Mouse (Mus musculus): ENCODE measurements around the gene Hoxb13. TPM values are rescaled to one million over a fixed set of nuclear protein-coding genes. Genes with fewer than 3 reads are reported as not detected.

The Hoxb13 gene
- polyA plus RNA-seq, 1 experiment from 2014 or later, result not detected

DNA sequence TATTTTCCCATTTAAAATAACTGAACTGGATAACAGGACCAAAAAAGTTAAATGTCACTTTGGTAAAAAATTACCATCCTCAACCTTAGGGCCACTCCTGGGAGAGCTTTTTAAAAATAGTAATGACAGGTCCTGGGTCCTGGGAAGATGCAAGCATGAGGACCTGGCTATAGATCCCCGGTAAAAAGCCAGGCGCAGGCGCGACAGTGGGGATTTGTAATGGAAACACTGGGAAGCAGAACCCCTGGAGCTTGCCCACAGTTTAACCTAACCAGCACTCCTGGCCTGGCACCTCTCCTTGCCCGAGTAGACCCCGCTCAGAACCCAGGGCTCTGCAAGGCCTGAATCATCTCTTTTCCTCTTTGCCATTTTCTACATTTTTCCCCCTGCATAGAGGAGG, 19.2 kb upstream of the Hoxb13 start:
- H3K9me3 ChIP-seq (replicated peaks), result no peaks in the 10 kb centered on the region
- H3K4me3 ChIP-seq (replicated peaks), result no peak overlapping the region
- no peak overlapping the region for H3K9ac ChIP-seq
- H3K36me3 ChIP-seq (replicated peaks), result no peaks in the 10 kb centered on the region
- H3K27me3 ChIP-seq, result peaks cover 100% of the 10 kb centered on the region
- no peak for ATAC-seq (ENCODE audit: insufficient read depth)
- H3K27ac ChIP-seq (replicated peaks), result no peak overlapping the region
- H3K4me1 ChIP-seq (replicated peaks), result no peaks in the 10 kb centered on the region
- H3K4me2 ChIP-seq, result no peak overlapping the region
- 3% methylated on average over 6 of the region's 6 CpGs for WGBS (ENCODE audit: insufficient replicate concordance)

DNA sequence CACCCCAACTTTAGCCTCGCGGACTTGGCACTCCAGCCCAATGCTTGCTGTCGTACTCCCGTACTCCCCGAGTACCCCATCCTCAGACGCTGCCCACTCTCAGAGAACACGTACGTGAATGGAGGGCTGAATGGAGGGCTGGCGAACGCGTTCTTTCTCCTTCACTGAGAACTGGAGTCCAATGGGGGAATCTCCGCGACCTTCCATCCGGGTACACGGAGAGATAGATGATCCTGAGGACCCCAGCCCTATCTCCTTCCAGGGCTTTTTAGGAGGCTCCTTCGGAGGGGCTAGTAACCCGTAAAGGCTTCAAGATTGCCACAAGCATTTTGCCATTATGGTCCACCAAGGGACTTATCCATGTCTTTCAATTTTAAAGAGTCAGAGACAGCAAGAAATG, 18.6 kb upstream of the Hoxb13 start:
- under 1% methylated on average over 17 of the region's 17 CpGs for WGBS (ENCODE audit: insufficient replicate concordance)

DNA sequence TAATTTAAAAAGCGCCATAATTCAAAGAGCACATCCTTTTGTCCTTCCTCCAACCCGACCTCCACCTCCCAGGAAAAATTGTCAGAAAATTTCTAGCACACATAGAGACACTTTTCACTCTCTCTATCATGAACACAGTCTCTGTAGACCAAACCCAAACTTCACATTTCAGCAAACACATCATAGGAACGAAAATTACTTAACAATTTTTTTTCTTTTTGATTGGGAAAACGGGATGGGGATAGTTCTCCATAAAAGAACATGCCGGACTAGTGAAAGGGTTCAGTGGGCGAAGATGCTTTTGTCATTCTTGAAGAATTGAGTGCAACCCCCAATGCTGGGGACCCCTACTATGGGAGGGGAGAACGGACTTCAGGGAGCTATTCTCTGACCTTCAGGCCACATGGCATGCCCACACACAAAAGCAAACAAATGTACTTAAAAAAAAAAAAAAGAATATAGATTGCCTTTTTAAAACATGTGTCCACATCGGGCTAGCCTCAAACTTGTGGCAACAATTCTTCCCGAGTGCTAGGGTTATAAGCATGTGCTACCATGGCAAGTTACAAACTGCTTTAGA, 18.1 kb upstream of the Hoxb13 start:
- Histone ChIP-seq H3K27ac (replicated peaks) (no peak overlapping the region), H3K4me2 (no peak overlapping the region), H3K9me3 (replicated peaks) (no peaks in the 10 kb centered on the region), H3K27me3 (peaks cover 100% of the 10 kb centered on the region), H3K36me3 (replicated peaks) (no peaks in the 10 kb centered on the region), H3K9ac (no peak overlapping the region), H3K4me1 (replicated peaks) (no peaks in the 10 kb centered on the region), H3K4me3 (replicated peaks) (no peak overlapping the region)
- 2% methylated on average over 9 of the region's 9 CpGs for WGBS (ENCODE audit: insufficient replicate concordance)
- ATAC-seq (ENCODE audit: insufficient read depth), result no peak

More for the DNA sequence above, 18.6 kb upstream of the Hoxb13 start:
- no peaks in the 10 kb centered on the region for H3K4me1 ChIP-seq (replicated peaks)
- H3K4me2 ChIP-seq, result no peak overlapping the region
- ATAC-seq (ENCODE audit: insufficient read depth), result no peak
- no peak overlapping the region for H3K9ac ChIP-seq
- H3K36me3 ChIP-seq (replicated peaks), result no peaks in the 10 kb centered on the region
- H3K9me3 ChIP-seq (replicated peaks), result no peaks in the 10 kb centered on the region
- H3K27me3 ChIP-seq, result peaks cover 100% of the 10 kb centered on the region
- H3K27ac ChIP-seq (replicated peaks), result no peak overlapping the region
- H3K4me3 ChIP-seq (replicated peaks), result no peak overlapping the region

DNA sequence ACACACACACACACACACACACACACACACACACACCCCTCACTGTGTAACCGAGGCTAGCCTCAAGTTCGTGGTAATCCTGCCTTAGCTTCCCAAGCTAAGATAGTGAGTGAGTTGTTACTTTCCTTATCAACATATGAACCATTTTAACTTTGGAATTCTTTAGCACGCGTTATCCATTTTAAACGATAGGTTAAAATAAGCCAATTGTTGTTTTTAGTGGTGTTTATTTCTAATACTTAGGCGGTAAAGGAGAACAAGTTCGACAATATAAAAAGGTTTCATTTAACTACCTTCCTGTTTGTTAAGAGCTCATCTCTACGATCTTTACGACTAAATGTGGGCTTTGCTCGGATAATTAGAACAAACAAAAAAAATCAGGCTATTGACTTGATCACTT, 17.3 kb upstream of the Hoxb13 start:
- H3K4me1 ChIP-seq (replicated peaks), result no peaks in the 10 kb centered on the region
- no peaks in the 10 kb centered on the region for H3K36me3 ChIP-seq (replicated peaks)
- peaks cover 100% of the 10 kb centered on the region for H3K27me3 ChIP-seq
- no peak overlapping the region for H3K27ac ChIP-seq (replicated peaks)
- under 1% methylated on average over 10 of the region's 10 CpGs for WGBS (ENCODE audit: insufficient replicate concordance)
- H3K4me3 ChIP-seq (replicated peaks), result no peak overlapping the region
- H3K9ac ChIP-seq, result no peak overlapping the region
- ATAC-seq (ENCODE audit: insufficient read depth), result no peak
- H3K9me3 ChIP-seq (replicated peaks), result no peaks in the 10 kb centered on the region
- no peak overlapping the region for H3K4me2 ChIP-seq

DNA sequence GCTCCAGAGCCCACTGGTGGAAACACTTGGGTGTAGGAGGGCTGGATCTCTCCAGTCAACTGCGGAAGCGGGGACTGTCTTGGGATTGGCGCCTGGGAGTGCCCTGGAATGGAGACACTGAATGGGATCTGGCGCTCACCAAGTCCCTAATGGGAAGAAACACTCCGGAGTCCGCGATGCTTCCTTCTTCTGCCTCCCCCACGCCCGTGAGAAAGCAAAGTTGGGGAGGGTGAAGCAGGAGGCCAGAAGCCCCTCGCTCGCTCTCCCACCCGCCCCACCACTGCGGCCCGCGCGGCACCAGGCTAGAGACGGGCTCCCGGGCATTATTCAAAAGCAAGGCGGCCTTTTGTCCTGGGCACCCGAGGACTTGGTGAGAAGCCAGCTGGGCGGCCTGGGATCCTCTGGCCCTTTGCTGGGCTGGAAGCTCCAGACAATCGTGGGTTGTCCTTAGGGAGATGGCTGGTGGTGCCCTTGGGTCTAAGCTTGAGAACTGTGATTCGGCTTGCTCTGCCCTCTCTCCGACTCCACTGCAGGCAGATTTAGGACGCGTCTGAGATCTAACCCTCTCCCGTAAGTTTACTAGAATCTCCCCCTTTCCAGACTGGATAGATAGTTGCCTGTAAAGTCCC, 16.5 kb upstream of the Hoxb13 start:
- Histone ChIP-seq H3K27me3 (peaks cover 100% of the 10 kb centered on the region), H3K4me1 (replicated peaks) (no peaks in the 10 kb centered on the region), H3K4me2 (no peak overlapping the region), H3K9me3 (replicated peaks) (no peaks in the 10 kb centered on the region), H3K36me3 (replicated peaks) (no peaks in the 10 kb centered on the region), H3K9ac (no peak overlapping the region), H3K4me3 (replicated peaks) (no peak overlapping the region), H3K27ac (replicated peaks) (no peak overlapping the region)
- WGBS (ENCODE audit: insufficient replicate concordance), result 3% methylated on average over 27 of the region's 27 CpGs
- ATAC-seq (ENCODE audit: insufficient read depth), result no peak

DNA sequence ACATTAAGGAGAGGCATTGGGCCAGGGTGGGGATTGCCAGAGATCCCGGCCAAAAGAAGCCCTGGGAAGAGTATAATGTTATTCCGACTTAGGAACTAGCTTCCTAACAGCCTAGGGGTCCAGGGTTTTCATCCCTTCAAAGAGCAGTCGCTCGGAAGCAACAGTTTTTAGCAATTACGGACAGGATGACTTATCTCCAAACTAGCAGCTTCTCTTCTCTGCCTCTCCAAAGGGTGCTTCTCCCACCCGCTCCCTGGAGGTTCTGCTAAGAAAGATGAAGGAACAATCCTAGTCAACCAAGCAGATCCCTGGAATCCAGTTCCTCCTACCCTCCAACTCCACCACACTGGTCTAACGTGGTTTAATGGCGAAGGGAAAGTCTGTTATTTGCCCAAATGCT, 15.8 kb upstream of the Hoxb13 start:
- H3K4me2 ChIP-seq, result no peak overlapping the region
- 1% methylated on average over 8 of the region's 8 CpGs for WGBS (ENCODE audit: insufficient replicate concordance)

DNA sequence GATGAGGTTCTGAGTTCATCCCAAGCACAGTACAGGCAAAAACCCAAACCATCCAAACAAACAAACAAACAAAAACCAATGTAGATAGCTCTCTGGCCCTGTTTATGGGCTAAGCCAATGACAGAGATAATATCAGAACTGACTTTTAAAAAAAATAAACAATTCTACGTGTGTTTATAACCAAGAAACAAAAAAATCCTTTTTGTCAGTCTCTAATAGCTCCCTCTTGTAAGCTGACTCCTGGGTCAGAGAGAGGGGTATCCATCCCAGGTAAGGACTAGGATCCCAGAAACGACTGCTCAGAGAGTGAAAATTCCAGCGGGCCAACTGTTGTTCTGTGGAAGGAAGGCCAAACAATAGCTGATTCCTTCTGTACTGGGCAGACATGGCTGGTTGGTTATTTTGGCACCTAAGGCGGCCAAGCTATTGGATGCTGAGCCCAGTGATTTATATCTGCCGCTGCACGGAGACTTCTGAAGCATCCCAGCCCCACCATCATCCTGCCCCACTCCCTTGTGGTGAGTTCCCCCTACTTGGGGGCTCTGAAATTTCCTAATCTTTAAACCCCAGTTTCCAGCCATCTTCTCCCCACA, 15.1 kb upstream of the Hoxb13 start:
- H3K4me1 ChIP-seq (replicated peaks), result no peaks in the 10 kb centered on the region
- H3K9ac ChIP-seq, result no peak overlapping the region
- WGBS (ENCODE audit: insufficient replicate concordance), result 1% methylated on average over 6 of the region's 6 CpGs
- no peaks in the 10 kb centered on the region for H3K36me3 ChIP-seq (replicated peaks)
- no peak overlapping the region for H3K4me2 ChIP-seq
- H3K4me3 ChIP-seq (replicated peaks), result no peak overlapping the region
- no peaks in the 10 kb centered on the region for H3K9me3 ChIP-seq (replicated peaks)
- peaks cover 99% of the 10 kb centered on the region for H3K27me3 ChIP-seq
- no peak overlapping the region for H3K27ac ChIP-seq (replicated peaks)
- ATAC-seq (ENCODE audit: insufficient read depth), result no peak

More for the DNA sequence above, 15.8 kb upstream of the Hoxb13 start:
- ATAC-seq (ENCODE audit: insufficient read depth), result no peak
- Histone ChIP-seq H3K4me3 (replicated peaks) (no peak overlapping the region), H3K9me3 (replicated peaks) (no peaks in the 10 kb centered on the region), H3K36me3 (replicated peaks) (no peaks in the 10 kb centered on the region), H3K27me3 (peaks cover 100% of the 10 kb centered on the region), H3K27ac (replicated peaks) (no peak overlapping the region), H3K4me1 (replicated peaks) (no peaks in the 10 kb centered on the region), H3K9ac (no peak overlapping the region)

DNA sequence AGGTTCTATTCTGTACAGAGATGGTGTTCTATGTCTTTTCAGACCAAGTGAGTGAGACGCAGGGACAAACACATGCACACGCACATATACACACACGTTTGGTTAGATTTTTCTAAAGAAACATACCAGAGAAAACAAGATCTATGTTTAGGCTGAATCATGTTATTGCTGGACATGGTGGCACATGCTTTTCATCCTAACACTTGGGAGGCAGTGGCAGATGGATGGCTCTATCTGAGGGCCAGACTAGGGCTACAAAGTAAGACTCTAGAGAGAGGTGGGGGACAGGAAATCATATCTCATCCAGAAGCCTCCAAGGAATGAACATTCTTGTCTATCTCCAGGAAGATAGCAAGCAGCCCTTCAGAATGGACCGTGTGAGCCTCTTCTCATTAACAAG, 13.1 kb upstream of the Hoxb13 start:
- no peaks in the 10 kb centered on the region for H3K4me1 ChIP-seq (replicated peaks)
- no peak overlapping the region for H3K4me2 ChIP-seq
- H3K27me3 ChIP-seq, result peaks cover 95% of the 10 kb centered on the region
- 18% methylated on average over 4 of the region's 4 CpGs for WGBS (ENCODE audit: insufficient replicate concordance)
- no peak overlapping the region for H3K27ac ChIP-seq (replicated peaks)
- no peak for ATAC-seq (ENCODE audit: insufficient read depth)
- no peak overlapping the region for H3K9ac ChIP-seq
- no peaks in the 10 kb centered on the region for H3K9me3 ChIP-seq (replicated peaks)
- H3K4me3 ChIP-seq (replicated peaks), result no peak overlapping the region
- H3K36me3 ChIP-seq (replicated peaks), result no peaks in the 10 kb centered on the region

DNA sequence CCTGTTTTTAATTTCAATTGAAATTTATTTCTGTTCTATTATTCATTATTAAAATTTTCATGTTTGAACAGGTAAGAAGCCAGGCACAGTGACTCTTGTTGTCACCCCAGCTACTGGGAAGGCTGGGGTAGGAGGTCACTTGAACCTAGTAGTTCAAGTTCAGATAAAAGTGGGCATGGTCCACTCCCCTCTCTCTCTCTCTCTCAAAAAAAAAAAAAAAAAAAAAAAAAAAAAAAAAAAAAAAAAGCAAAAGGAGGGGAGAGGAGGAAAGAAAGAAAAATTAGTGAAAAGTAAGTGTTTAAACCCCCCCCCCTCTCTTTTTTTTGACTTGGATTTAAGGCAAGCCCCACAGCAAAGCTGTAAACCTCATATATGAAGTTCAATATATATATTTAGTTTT, 9.9 kb upstream of the Hoxb13 start:
- no peaks in the 10 kb centered on the region for H3K4me1 ChIP-seq (replicated peaks)
- no peak for ATAC-seq (ENCODE audit: insufficient read depth)
- H3K36me3 ChIP-seq (replicated peaks), result no peaks in the 10 kb centered on the region
- H3K4me3 ChIP-seq (replicated peaks), result no peak overlapping the region
- H3K27me3 ChIP-seq, result peaks cover 95% of the 10 kb centered on the region
- H3K27ac ChIP-seq (replicated peaks), result no peak overlapping the region
- no peaks in the 10 kb centered on the region for H3K9me3 ChIP-seq (replicated peaks)
- H3K4me2 ChIP-seq, result no peak overlapping the region
- no peak overlapping the region for H3K9ac ChIP-seq

DNA sequence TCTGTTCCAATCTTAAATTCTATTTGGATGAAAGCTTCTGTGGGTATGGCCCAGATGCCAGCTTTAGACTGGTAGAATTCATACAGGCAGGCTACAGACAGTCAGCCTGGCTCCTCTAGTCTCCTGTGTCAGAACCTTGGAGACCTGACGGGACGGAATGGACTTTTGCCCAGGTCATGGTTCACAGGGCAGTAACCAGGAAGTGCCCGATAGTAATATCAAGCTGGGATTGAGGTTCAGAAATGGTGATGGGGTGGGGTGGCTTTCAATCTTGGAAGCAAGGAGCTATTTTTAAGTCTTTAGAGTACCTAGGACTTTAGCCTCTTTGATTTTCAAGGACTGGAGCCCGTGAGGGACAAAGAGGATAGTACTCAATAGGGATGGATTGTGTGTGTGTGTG, 6.8 kb upstream of the Hoxb13 start:
- Histone ChIP-seq H3K27me3 (peaks cover 95% of the 10 kb centered on the region), H3K27ac (replicated peaks) (no peak overlapping the region), H3K4me2 (no peak overlapping the region), H3K4me1 (replicated peaks) (no peaks in the 10 kb centered on the region), H3K9me3 (replicated peaks) (no peaks in the 10 kb centered on the region), H3K4me3 (replicated peaks) (no peak overlapping the region), H3K9ac (no peak overlapping the region), H3K36me3 (replicated peaks) (no peaks in the 10 kb centered on the region)
- no peak for ATAC-seq (ENCODE audit: insufficient read depth)
- 18% methylated on average over 4 of the region's 4 CpGs for WGBS (ENCODE audit: insufficient replicate concordance)

DNA sequence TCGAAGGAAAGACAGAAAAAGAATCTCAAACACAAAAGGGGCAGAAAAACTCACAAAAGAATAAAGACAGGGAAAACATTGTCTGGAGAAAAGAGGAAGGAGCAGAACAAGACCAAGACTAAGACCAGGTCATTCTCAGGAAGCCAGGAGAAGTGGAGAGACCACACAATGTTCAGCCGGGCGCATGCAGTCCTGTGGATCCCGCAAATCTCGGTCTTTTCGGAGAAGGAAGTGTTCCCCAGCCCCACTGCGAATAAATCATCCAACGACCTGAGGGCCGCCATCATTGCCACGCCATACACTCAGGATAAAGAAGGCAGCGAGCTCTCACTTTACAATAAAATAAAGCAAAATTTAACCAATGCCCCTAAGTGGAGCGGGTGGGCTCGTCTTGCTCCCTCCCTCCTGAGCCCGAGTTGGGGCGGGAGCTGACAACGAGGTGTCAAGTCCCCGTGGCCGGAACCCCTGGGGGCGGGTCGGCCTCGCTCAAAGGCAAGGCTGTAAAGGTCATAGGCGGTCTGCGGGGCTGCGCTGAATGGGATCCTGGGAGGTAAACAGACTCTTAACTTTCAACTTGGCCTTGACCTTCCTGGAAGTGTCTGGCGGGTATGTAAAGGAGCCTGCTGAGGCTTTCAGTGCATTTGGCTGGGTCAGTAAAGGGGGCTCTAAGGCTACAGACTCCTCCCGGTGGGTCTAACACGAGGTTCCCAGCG, 4.2 kb upstream of the Hoxb13 start:
- H3K36me3 ChIP-seq (replicated peaks), result no peaks in the 10 kb centered on the region
- no peak overlapping the region for H3K4me3 ChIP-seq (replicated peaks)
- H3K27ac ChIP-seq (replicated peaks), result no peak overlapping the region
- no peaks in the 10 kb centered on the region for H3K4me1 ChIP-seq (replicated peaks)
- no peaks in the 10 kb centered on the region for H3K9me3 ChIP-seq (replicated peaks)
- H3K9ac ChIP-seq, result no peak overlapping the region
- no peak for ATAC-seq (ENCODE audit: insufficient read depth)
- WGBS (ENCODE audit: insufficient replicate concordance), result under 1% methylated on average over 28 of the region's 28 CpGs
- no peak overlapping the region for H3K4me2 ChIP-seq
- H3K27me3 ChIP-seq, result peaks cover 100% of the 10 kb centered on the region
